Mouse (Mus musculus) G1E (cell line): ENCODE results near the gene Smg6. TPM values are rescaled to one million over a fixed set of nuclear protein-coding genes. Genes with fewer than 3 reads are reported as not detected.

Experiments
- ATAC-seq: 2 replicates; pipeline ENCODE4 v1.8.0; 2016; ENCODE audit warnings: mild to moderate bottlenecking; ENCODE audit not compliant: insufficient number of reproducible peaks, poor library complexity, low FRiP score, severe bottlenecking; ENCODE audit errors: extremely low read depth
- DNase-seq: peaks from one replicate; pipeline ENCODE4 v3.0.0; 2012; ENCODE audit warnings: low spot score
- H3K27me3 ChIP-seq: 2 replicates; pipeline ENCODE4 v1.6.1; 2012; ENCODE audit warnings: mild to moderate bottlenecking, low read length, inconsistent platforms; ENCODE audit not compliant: insufficient read depth
- H3K36me3 ChIP-seq: replicated peaks from 2 replicates; pipeline ENCODE3; 2012; ENCODE audit warnings: mild to moderate bottlenecking, inconsistent platforms
- H3K4me1 ChIP-seq: 2 replicates; pipeline ENCODE4 v1.6.1; 2012; ENCODE audit warnings: low read depth, low read length, inconsistent platforms, mixed read lengths; ENCODE audit not compliant: insufficient read depth
- H3K4me3 ChIP-seq: 2 replicates; pipeline ENCODE4 v1.5.1; 2012; ENCODE audit warnings: low read depth, mild to moderate bottlenecking, inconsistent platforms, low read length, moderate library complexity, mixed read lengths
- H3K9me3 ChIP-seq: replicated peaks from 2 replicates; pipeline ENCODE4 v1.6.1; 2012; ENCODE audit warnings: inconsistent platforms
- CTCF ChIP-seq: IDR thresholded peaks from 2 replicates; pipeline ENCODE4 v1.5.1; 2012; ENCODE audit warnings: low read depth, low read length, inconsistent platforms, mixed read lengths
- GATA1 ChIP-seq: IDR thresholded peaks from 2 replicates; pipeline ENCODE4 v1.6.1; 2012; ENCODE audit warnings: borderline replicate concordance, low read length, inconsistent platforms, mixed read lengths
- GATA2 ChIP-seq: IDR thresholded peaks from 2 replicates; pipeline ENCODE4 v1.6.1; 2012; ENCODE audit warnings: low read depth, low read length, inconsistent platforms, borderline replicate concordance
- POLR2AphosphoS5 ChIP-seq: IDR thresholded peaks from 2 replicates; pipeline ENCODE4 v1.6.1; 2012; ENCODE audit warnings: low read depth, low read length, inconsistent platforms; ENCODE audit not compliant: insufficient replicate concordance
- TAL1 ChIP-seq: conservative IDR thresholded peaks from 2 replicates; pipeline ENCODE4 v1.6.1; 2012; ENCODE audit warnings: low read depth, low read length, inconsistent platforms, mixed read lengths
- polyA plus RNA-seq: library from polyadenylated mRNA; stranded (reverse); fragments of >175 nt; gene quantifications from 2 replicates; pipeline ENCODE4 v1.2.3, GENCODE M21; 2012
- total RNA-seq, 2 experiments: library from RNA; stranded (forward) in 1 of 2; stranded (reverse) in 1 of 2; fragments of 200-1000 nt in 1 of 2; fragments of >200 nt in 1 of 2; fragmentation: Nextera tagmentation in 1 of 2; gene quantifications; 2 replicates each; pipeline ENCODE4 v1.2.3; 2014 to 2017

The Smg6 gene
- total and polyA plus RNA-seq, 3 experiments = 17.4 to 54.3 (median 42.1) TPM

DNA sequence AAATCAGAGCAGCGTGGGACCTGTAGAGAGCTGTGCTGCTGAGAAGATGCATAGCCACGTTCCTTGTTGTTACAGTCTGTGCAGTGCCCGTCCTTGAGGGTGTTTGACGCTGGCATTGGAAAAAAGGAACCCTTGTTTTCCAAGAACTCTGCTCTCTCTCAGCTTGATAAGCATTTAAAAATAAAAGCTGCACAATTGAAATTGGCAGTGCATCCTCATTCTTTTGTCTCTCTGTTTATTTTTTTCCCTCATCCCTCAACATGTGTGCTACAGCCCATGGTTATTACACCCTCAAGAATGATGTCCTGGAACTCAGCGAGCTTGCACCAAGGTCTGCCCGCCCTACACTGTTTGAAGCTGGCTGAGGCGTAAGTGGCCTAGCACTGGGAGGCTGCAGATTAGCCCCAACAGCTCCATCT is 89.8 kb downstream of the Smg6 start:
- Histone ChIP-seq H3K36me3 (peaks cover 50% of the 10 kb centered on the region), H3K9me3 (no peaks in the 10 kb centered on the region), H3K27me3 (no peaks in the 10 kb centered on the region), H3K4me1 (peaks cover 4% of the 10 kb centered on the region; the same call in 1 of the 2 replicates), H3K4me3 (no peak overlapping the region)
- DNase-seq = no peak
- no peak for ATAC-seq
- TF ChIP-seq POLR2AphosphoS5 (no peak), TAL1 (no peak), GATA2 (no peak), CTCF (no peak), GATA1 (no peak)

GRCm38 (mm10) chr11:75016309-75016860 is 90.8 kb downstream of the Smg6 start:
- H3K36me3 ChIP-seq = peaks cover 51% of the 10 kb centered on the region
- DNase-seq (no peak), ATAC-seq (no peak)
- peaks cover 4% of the 10 kb centered on the region; the same call in 1 of the 2 replicates for H3K4me1 ChIP-seq
- TF ChIP-seq GATA2 = no peak
- TF ChIP-seq TAL1 = no peak
- H3K9me3 ChIP-seq = no peaks in the 10 kb centered on the region
- no peak overlapping the region for H3K4me3 ChIP-seq
- H3K27me3 ChIP-seq = no peaks in the 10 kb centered on the region

DNA sequence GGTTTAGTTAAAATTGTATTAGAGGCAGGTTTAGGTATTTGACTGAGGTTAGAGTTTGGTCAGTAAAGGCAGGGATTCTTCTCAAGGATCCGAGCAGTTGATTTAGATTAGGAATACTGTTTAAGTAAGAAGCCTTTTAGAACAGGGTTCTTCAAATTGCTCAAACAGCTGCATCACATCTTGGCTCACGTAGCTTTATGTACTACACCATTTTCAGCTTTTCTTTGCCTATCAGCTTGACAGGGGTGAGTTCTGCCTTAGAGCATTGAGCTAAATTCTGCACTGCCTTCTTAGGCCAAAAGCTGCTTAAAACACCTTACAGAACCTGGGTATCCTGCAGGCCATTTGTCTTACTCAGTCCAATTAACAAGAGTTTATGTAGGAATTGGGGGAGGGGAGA is 92.2 kb downstream of the Smg6 start:
- Histone ChIP-seq H3K4me3 (no peak overlapping the region), H3K27me3 (no peaks in the 10 kb centered on the region), H3K36me3 (peaks cover 51% of the 10 kb centered on the region), H3K9me3 (no peaks in the 10 kb centered on the region), H3K4me1 (peaks cover 2% of the 10 kb centered on the region; the same call in 1 of the 2 replicates)
- DNase-seq = no peak
- TF ChIP-seq POLR2AphosphoS5 (no peak), GATA1 (no peak), GATA2 (no peak), CTCF (no peak), TAL1 (no peak)
- no peak for ATAC-seq

DNA sequence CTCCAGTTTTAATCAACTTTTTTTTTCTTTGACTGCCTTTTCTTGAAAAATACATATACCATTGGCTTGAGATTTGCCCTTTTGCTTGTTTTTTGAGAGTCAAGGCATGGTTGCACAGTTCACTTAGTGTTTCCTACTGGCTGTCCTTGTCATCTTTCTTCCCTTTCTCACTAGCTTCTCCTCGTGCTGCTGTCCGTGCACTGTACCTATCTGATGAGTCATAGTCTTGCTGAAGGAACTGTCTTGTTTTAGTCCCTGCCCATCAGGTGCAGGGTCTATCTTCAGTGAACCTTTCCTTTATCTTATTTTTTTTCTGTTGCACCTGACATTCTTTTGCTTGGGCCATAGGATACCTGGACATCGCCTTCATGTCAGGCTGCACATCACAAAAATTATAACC is 101.4 kb downstream of the Smg6 start:
- Histone ChIP-seq H3K36me3 (peaks cover 22% of the 10 kb centered on the region), H3K4me1 (peaks cover 2% of the 10 kb centered on the region; the same call in 1 of the 2 replicates), H3K27me3 (no peaks in the 10 kb centered on the region), H3K9me3 (no peaks in the 10 kb centered on the region), H3K4me3 (no peak overlapping the region)
- no peak for ATAC-seq
- TF ChIP-seq CTCF = no peak
- no peak for TF ChIP-seq GATA1
- TF ChIP-seq GATA2 = no peak
- no peak for TF ChIP-seq TAL1
- TF ChIP-seq POLR2AphosphoS5 = no peak
- no peak for DNase-seq

DNA sequence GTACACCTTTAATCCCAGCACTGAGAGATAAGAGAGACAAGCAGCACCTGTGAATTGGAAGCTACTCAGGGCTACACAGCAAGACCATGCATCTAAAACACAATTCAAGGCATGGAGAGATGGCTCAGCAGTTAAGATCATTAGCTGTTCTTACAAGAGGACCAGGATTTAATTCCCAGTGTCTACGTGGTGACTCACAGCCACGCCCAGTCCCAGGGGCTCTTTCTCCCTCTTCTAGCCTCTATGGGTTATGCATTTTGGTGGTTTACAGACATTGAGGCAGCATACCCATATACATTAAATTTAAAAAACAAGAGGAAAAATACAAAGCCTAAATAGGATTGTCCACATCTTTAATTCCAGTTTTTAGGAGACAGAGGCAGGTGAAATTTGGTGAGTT is 102.0 kb downstream of the Smg6 start:
- TF ChIP-seq GATA2 (no peak), CTCF (no peak), GATA1 (no peak), TAL1 (no peak), POLR2AphosphoS5 (no peak)
- Histone ChIP-seq H3K9me3 (no peaks in the 10 kb centered on the region), H3K4me3 (no peak overlapping the region), H3K27me3 (no peaks in the 10 kb centered on the region), H3K4me1 (peaks cover 2% of the 10 kb centered on the region; the same call in 1 of the 2 replicates), H3K36me3 (peaks cover 25% of the 10 kb centered on the region)
- ATAC-seq (no peak), DNase-seq (no peak)

DNA sequence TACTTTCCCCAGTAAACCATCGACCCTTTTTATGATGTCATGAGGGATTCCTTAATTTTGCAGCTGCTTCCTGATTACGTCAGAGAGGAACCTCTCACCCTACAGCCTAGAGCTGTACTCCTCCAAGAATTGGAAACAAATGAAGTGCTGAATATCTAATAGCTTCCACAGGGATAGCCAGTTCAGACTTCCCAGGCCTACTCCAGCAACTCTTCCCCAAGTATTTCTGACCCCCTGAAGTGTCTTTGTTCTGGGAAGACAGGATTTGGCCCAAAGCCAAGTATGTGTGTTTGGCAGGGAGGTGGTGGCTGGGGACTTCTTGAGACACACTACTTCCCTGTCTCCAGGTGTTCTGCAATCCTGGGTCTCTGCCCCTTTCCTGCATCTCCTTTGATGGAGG is 105.6 kb downstream of the Smg6 start:
- Histone ChIP-seq H3K36me3 (peaks cover 48% of the 10 kb centered on the region), H3K4me1 (peaks cover 2% of the 10 kb centered on the region; the same call in 1 of the 2 replicates), H3K9me3 (no peaks in the 10 kb centered on the region), H3K27me3 (no peaks in the 10 kb centered on the region), H3K4me3 (no peak overlapping the region)
- DNase-seq (no peak), ATAC-seq (no peak)
- TF ChIP-seq GATA2 (no peak), GATA1 (no peak), CTCF (no peak), TAL1 (no peak), POLR2AphosphoS5 (no peak)

GRCm38 (mm10) chr11:75032946-75033345 is 107.3 kb downstream of the Smg6 start:
- Histone ChIP-seq H3K4me3 (no peak overlapping the region), H3K9me3 (no peaks in the 10 kb centered on the region), H3K27me3 (no peaks in the 10 kb centered on the region), H3K36me3 (peaks cover 48% of the 10 kb centered on the region), H3K4me1 (no peaks in the 10 kb centered on the region)
- DNase-seq (no peak), ATAC-seq (no peak)
- TF ChIP-seq TAL1 = no peak
